Mouse (Mus musculus) CH12.LX (cell line): ENCODE data around the gene Camta1.

ENCODE experiments used
- BHLHE40 ChIP-seq: IDR thresholded peaks from 2 replicates; pipeline ENCODE4 v1.6.1; 2011; ENCODE audit warnings: mild to moderate bottlenecking, low read depth, low read length, improper control_type of control experiment
- CTCF ChIP-seq, 2 experiments: IDR thresholded peaks in 1 of 2; conservative IDR thresholded peaks in 1 of 2; 2 replicates each; pipeline ENCODE4 v1.5.1; 2011 to 2012; ENCODE audit warnings: low read depth in 2 of 2, low read length in 2 of 2, improper control_type of control experiment in 1 of 2, inconsistent platforms in 1 of 2, mild to moderate bottlenecking in 1 of 2, moderate library complexity in 1 of 2
- EP300 ChIP-seq: IDR thresholded peaks from 2 replicates; pipeline ENCODE4 v1.6.1; 2011; ENCODE audit warnings: low read length, improper control_type of control experiment
- ETS1 ChIP-seq: conservative IDR thresholded peaks from 2 replicates; pipeline ENCODE4 v1.6.1; 2012; ENCODE audit warnings: low read depth, mild to moderate bottlenecking, inconsistent platforms, low read length, improper control_type of control experiment, moderate library complexity
- IRF4 ChIP-seq: IDR thresholded peaks from 2 replicates; pipeline ENCODE4 v1.6.1; 2014; ENCODE audit warnings: low read depth, mild to moderate bottlenecking, inconsistent platforms, low read length, improper control_type of control experiment
- MAX ChIP-seq: IDR thresholded peaks from 2 replicates; pipeline ENCODE4 v1.6.1; 2011; ENCODE audit warnings: low read length, improper control_type of control experiment
- MXI1 ChIP-seq: IDR thresholded peaks from 2 replicates; pipeline ENCODE4 v1.6.1; 2011; ENCODE audit warnings: mild to moderate bottlenecking, low read depth, low read length, improper control_type of control experiment
- NRF1 ChIP-seq: IDR thresholded peaks from 2 replicates; pipeline ENCODE4 v1.6.1; 2014; ENCODE audit warnings: low read depth, mild to moderate bottlenecking, inconsistent platforms, low read length, improper control_type of control experiment, moderate library complexity
- POLR2A ChIP-seq: IDR thresholded peaks from 2 replicates; pipeline ENCODE4 v1.6.1; 2011; ENCODE audit warnings: low read depth, mild to moderate bottlenecking, improper control_type of control experiment, low read length
- RCOR1 ChIP-seq: conservative IDR thresholded peaks from 2 replicates; pipeline ENCODE4 v1.6.1; 2012; ENCODE audit warnings: low read depth, mild to moderate bottlenecking, inconsistent platforms, low read length, improper control_type of control experiment
- SIN3A ChIP-seq: IDR thresholded peaks from 2 replicates; pipeline ENCODE4 v1.6.1; 2012; ENCODE audit warnings: low read length, improper control_type of control experiment, inconsistent platforms
- ZMIZ1 ChIP-seq: IDR thresholded peaks from 2 replicates; pipeline ENCODE4 v1.6.1; 2012; ENCODE audit warnings: low read depth, mild to moderate bottlenecking, inconsistent platforms, low read length, improper control_type of control experiment

- no peak for TF ChIP-seq CTCF (conservative IDR thresholded peaks at IDR 0.05 in 1 of 2, IDR thresholded peaks at IDR 0.05 in 1 of 2; ENCODE audit: low read depth in 2 of 2, low read length in 2 of 2)
- no peak for TF ChIP-seq EP300
- no peak for TF ChIP-seq POLR2A
- no peak for TF ChIP-seq RCOR1
- no peak for TF ChIP-seq MXI1
- TF ChIP-seq NRF1: no peak
- TF ChIP-seq ETS1: no peak
- no peak for TF ChIP-seq IRF4
- TF ChIP-seq ZMIZ1: no peak
- no peak for TF ChIP-seq BHLHE40
- TF ChIP-seq MAX: no peak
- TF ChIP-seq SIN3A: no peak
Observed at GRCm38 (mm10) chr4:151780511-151780910, 81.2 kb downstream of the Camta1 start.
